Mouse (Mus musculus) bone marrow, adult 2 months (tissue): ENCODE data around the gene Nkx3-2.

Experiments
- CTCF ChIP-seq: fragments of 200-500 bp; IDR thresholded peaks from 2 replicates; pipeline ENCODE4 v1.5.1; 2011; ENCODE audit warnings: low read length, control low read depth; ENCODE audit not compliant: control insufficient read depth, insufficient read depth
- POLR2A ChIP-seq: fragments of 200-500 bp; IDR thresholded peaks from 2 replicates; pipeline ENCODE4 v1.6.1; 2011; ENCODE audit warnings: low read depth, mild to moderate bottlenecking, control low read depth, low read length, borderline replicate concordance; ENCODE audit not compliant: control insufficient read depth

GRCm38 (mm10) chr5:41775273-41775672 is 11.0 kb upstream of the Nkx3-2 start:
- TF ChIP-seq POLR2A (no peak), CTCF (no peak)
